Mouse (Mus musculus) cortical plate, adult 2 months (tissue): ENCODE data around the gene Spice1.

Source experiments
- CTCF ChIP-seq: fragments of 200-500 bp; IDR thresholded peaks from 2 replicates; pipeline ENCODE4 v1.5.1; 2011; ENCODE audit warnings: mild to moderate bottlenecking, control low read depth, low read length; ENCODE audit not compliant: insufficient read depth; ENCODE audit errors: extremely low read depth
- POLR2A ChIP-seq: fragments of 200-500 bp; IDR thresholded peaks from 2 replicates; pipeline ENCODE4 v1.6.1; 2011; ENCODE audit warnings: mild to moderate bottlenecking, low read length, control low read depth; ENCODE audit not compliant: insufficient read depth; ENCODE audit errors: extremely low read depth

DNA sequence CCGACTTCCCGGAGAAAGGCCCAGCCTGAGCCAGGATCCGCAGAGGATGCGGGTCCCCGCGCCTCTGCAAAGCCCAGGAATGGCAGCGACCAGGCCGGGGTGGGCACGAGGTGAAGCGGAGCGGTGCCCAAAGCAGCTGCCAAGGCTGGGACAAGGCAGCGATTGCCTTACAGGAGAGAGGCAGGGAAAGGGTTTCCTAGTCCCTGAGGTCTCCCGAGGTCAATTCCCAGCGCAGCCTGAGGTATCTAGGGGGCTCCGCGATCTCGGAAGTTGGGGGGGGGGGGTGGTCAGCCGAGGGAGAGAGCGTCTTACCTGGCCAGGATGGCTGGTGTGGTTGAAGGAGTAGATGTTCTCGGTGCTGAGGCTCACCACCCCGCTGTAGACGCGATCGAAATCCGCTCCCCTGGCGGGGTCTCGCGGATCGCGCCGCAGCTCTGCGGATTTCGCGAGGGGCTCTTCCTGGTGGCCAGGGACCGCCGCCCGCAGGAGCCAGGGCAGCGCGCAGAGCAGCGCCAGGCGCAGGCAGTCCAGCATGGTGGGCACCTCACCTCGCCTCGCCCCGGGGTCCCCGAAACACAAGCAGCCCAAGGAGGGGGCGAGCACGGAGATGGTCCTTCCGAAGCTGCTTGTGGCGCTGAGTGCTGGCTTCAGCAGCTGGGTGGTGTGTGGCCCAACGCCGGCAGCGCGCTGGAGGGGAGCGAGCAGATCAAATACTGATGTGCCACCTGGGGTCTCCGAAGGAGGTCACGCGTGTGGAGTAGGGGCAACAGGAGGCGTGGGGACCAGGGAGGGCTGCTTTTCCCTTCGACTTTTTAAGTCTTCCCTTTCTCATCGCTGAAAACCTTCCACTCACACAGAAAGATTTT lies 14.7 kb upstream of the Spice1 start:
- TF ChIP-seq POLR2A (no peak), CTCF (no peak)
